Mouse (Mus musculus): ENCODE measurements at regions not wholly inside any gene's neighbourhood (a gene's known extent, or its start where the extent isn't known, plus 50 kb on each side); places are given as distances from the start of the nearest gene placed in this dataset.

- H3K36me3 ChIP-seq (ENCODE audit: control insufficient read depth, insufficient read depth, low read length), result no peaks in the 10 kb centered on the region
- TF ChIP-seq CTCF (IDR thresholded peaks at IDR 0.05; ENCODE audit: extremely low read depth, insufficient read length, insufficient replicate concordance, low read depth, low read length) (no peak), POLR2A (IDR thresholded peaks at IDR 0.05; ENCODE audit: low read depth, low read length) (no peak)
- 66% methylated on average over 6 of the region's 6 CpGs for WGBS
These were observed 84.1 kb upstream of the Cxcl12 start for GRCm38 (mm10) chr6:117084211-117084610.

GRCm38 (mm10) chr6:117084833-117085500 lies 83.4 kb upstream of the Cxcl12 start:
- 71% methylated on average over 13 of the region's 13 CpGs for WGBS
- no peaks in the 10 kb centered on the region for H3K4me1 ChIP-seq (ENCODE audit: control insufficient read depth, insufficient read depth, insufficient read length, low read length)
- TF ChIP-seq CTCF (IDR thresholded peaks at IDR 0.05; ENCODE audit: extremely low read depth, insufficient read length, insufficient replicate concordance, low read depth, low read length), result no peak
- no peak for TF ChIP-seq POLR2A (IDR thresholded peaks at IDR 0.05; ENCODE audit: low read depth, low read length)

More at GRCm38 (mm10) chr6:117084211-117084610, 84.1 kb upstream of the Cxcl12 start:
- H3K4me1 ChIP-seq (ENCODE audit: control insufficient read depth, insufficient read depth, insufficient read length, low read length), result no peaks in the 10 kb centered on the region
- no peaks in the 10 kb centered on the region for H3K27me3 ChIP-seq (ENCODE audit: control insufficient read depth, insufficient read depth, low read length)
- H3K27ac ChIP-seq (ENCODE audit: insufficient read depth, low read depth, low read length), result no peak overlapping the region
- H3K4me3 ChIP-seq (ENCODE audit: low read depth, low read length), result no peak overlapping the region

DNA sequence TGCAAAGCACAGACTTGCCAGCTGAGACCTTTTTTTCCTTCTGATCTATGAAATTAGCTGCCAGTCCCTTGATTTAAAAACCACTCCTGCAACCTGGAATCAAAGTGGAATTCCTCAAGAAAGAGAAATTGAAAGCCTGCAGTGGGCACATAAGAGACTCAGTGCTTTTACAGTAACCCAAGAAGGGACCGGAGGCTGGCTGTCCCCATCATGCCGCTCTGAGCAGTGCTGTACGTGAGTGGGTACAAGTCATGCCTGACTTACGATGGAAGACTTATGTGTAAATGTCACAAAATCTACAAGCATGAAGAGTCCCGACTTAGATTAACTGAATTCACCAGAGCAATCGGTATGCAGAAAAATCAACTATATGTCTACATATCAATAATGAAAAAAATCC lies 73.6 kb upstream of the Cxcl12 start:
- H3K4me1 ChIP-seq (ENCODE audit: control insufficient read depth, insufficient read depth, insufficient read length, low read length), result no peaks in the 10 kb centered on the region
- 91% methylated on average over 6 of the region's 6 CpGs for WGBS
- no peak overlapping the region for H3K27ac ChIP-seq (ENCODE audit: insufficient read depth, low read depth, low read length)
- no peak for TF ChIP-seq POLR2A (IDR thresholded peaks at IDR 0.05; ENCODE audit: low read depth, low read length)
- TF ChIP-seq CTCF (IDR thresholded peaks at IDR 0.05; ENCODE audit: extremely low read depth, insufficient read length, insufficient replicate concordance, low read depth, low read length), result no peak
- H3K27me3 ChIP-seq (ENCODE audit: control insufficient read depth, insufficient read depth, low read length), result no peaks in the 10 kb centered on the region
- H3K4me3 ChIP-seq (ENCODE audit: low read depth, low read length), result no peak overlapping the region
- no peaks in the 10 kb centered on the region for H3K36me3 ChIP-seq (ENCODE audit: control insufficient read depth, insufficient read depth, low read length)

More at GRCm38 (mm10) chr6:117084833-117085500, 83.4 kb upstream of the Cxcl12 start:
- Histone ChIP-seq H3K36me3 (ENCODE audit: control insufficient read depth, insufficient read depth, low read length) (no peaks in the 10 kb centered on the region), H3K27me3 (ENCODE audit: control insufficient read depth, insufficient read depth, low read length) (no peaks in the 10 kb centered on the region), H3K27ac (ENCODE audit: insufficient read depth, low read depth, low read length) (no peak overlapping the region), H3K4me3 (ENCODE audit: low read depth, low read length) (no peak overlapping the region)

DNA sequence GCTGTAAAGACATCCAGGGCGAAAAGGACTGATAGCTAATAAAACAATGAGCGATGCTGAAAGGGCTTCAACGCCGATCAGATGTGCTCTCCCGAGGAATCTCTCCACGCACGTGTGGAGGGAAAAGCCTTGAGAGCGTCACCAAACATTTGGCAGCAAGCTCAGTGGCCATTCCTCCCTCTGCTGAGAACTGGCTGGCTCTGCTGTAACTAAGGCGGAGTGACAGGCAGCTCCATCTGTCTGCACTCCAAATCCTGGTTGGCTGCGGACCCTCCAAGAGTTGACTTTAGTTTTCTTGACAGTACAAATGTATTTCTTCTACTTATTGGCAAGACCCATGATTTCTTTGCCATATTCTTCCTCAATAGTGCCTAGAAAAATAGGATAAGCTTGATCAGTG lies 68.5 kb upstream of the Cxcl12 start:
- TF ChIP-seq CTCF (IDR thresholded peaks at IDR 0.05; ENCODE audit: extremely low read depth, insufficient read length, insufficient replicate concordance, low read depth, low read length), result no peak
- no peak for TF ChIP-seq POLR2A (IDR thresholded peaks at IDR 0.05; ENCODE audit: low read depth, low read length)
- H3K27me3 ChIP-seq (ENCODE audit: control insufficient read depth, insufficient read depth, low read length), result no peaks in the 10 kb centered on the region
- H3K27ac ChIP-seq (ENCODE audit: insufficient read depth, low read depth, low read length), result no peak overlapping the region
- H3K36me3 ChIP-seq (ENCODE audit: control insufficient read depth, insufficient read depth, low read length), result no peaks in the 10 kb centered on the region
- H3K4me1 ChIP-seq (ENCODE audit: control insufficient read depth, insufficient read depth, insufficient read length, low read length), result no peaks in the 10 kb centered on the region
- no peak overlapping the region for H3K4me3 ChIP-seq (ENCODE audit: low read depth, low read length)
- WGBS, result 75% methylated on average over 10 of the region's 10 CpGs

DNA sequence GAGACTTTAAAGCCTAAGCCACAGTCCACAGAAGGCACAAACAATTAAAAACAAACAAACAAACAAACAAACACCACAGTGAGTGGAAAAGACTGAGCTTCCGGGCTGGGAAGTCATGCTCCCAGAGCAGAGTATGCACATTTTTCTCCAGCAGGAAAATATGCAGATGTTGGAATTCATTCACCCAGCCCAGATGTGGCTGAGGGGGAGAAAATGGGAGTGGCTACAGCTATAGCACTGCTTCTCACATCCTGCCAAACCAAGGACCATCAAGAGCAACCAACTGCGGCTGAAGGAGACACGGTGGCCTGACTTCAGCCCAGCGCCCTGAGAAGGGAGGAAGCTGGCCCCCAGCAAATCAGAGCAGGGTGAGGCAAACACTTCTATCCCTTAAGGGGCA lies 65.6 kb upstream of the Cxcl12 start:
- WGBS, result 73% methylated on average over 4 of the region's 4 CpGs
- H3K36me3 ChIP-seq (ENCODE audit: control insufficient read depth, insufficient read depth, low read length), result no peaks in the 10 kb centered on the region
- H3K27ac ChIP-seq (ENCODE audit: insufficient read depth, low read depth, low read length), result no peak overlapping the region
- H3K4me1 ChIP-seq (ENCODE audit: control insufficient read depth, insufficient read depth, insufficient read length, low read length), result no peaks in the 10 kb centered on the region
- no peak for TF ChIP-seq CTCF (IDR thresholded peaks at IDR 0.05; ENCODE audit: extremely low read depth, insufficient read length, insufficient replicate concordance, low read depth, low read length)
- no peak for TF ChIP-seq POLR2A (IDR thresholded peaks at IDR 0.05; ENCODE audit: low read depth, low read length)
- H3K27me3 ChIP-seq (ENCODE audit: control insufficient read depth, insufficient read depth, low read length), result no peaks in the 10 kb centered on the region
- H3K4me3 ChIP-seq (ENCODE audit: low read depth, low read length), result no peak overlapping the region

DNA sequence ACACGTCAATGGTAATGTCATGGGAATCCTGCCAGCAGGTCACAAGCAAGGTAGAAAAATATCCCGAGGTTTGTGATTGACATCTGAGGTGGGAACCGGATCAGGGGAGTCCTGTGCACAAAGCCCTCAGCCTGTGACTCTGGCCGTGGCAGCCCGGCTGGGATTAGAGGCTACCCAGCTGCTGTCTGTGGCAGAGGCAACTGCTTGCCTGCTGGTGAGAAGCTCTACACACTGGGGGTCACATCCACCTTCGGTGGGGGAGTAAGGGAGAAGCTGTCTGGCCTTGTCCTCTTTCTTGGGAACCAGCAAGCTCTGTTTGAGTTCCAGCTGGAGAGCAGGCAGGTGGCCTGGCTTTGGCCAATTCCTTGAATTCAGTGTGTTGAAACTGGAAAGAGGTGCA lies 64.3 kb upstream of the Cxcl12 start:
- Histone ChIP-seq H3K27me3 (ENCODE audit: control insufficient read depth, insufficient read depth, low read length) (no peaks in the 10 kb centered on the region), H3K27ac (ENCODE audit: insufficient read depth, low read depth, low read length) (no peak overlapping the region), H3K4me1 (ENCODE audit: control insufficient read depth, insufficient read depth, insufficient read length, low read length) (no peaks in the 10 kb centered on the region), H3K36me3 (ENCODE audit: control insufficient read depth, insufficient read depth, low read length) (no peaks in the 10 kb centered on the region), H3K4me3 (ENCODE audit: low read depth, low read length) (no peak overlapping the region)
- no peak for TF ChIP-seq POLR2A (IDR thresholded peaks at IDR 0.05; ENCODE audit: low read depth, low read length)
- whole genome bisulfite sequencing, result 59% methylated on average over 6 of the region's 6 CpGs

- no peak overlapping the region for H3K4me3 ChIP-seq (ENCODE audit: low read depth, low read length)
- H3K27ac ChIP-seq (ENCODE audit: insufficient read depth, low read depth, low read length), result no peak overlapping the region
- TF ChIP-seq POLR2A (IDR thresholded peaks at IDR 0.05; ENCODE audit: low read depth, low read length), result no peak
- no peak for TF ChIP-seq CTCF (IDR thresholded peaks at IDR 0.05; ENCODE audit: extremely low read depth, insufficient read length, insufficient replicate concordance, low read depth, low read length)
- no peaks in the 10 kb centered on the region for H3K27me3 ChIP-seq (ENCODE audit: control insufficient read depth, insufficient read depth, low read length)
- no peaks in the 10 kb centered on the region for H3K36me3 ChIP-seq (ENCODE audit: control insufficient read depth, insufficient read depth, low read length)
- 68% methylated on average over 2 of the region's 2 CpGs for WGBS
- no peaks in the 10 kb centered on the region for H3K4me1 ChIP-seq (ENCODE audit: control insufficient read depth, insufficient read depth, insufficient read length, low read length)
These were observed 63.9 kb upstream of the Cxcl12 start for GRCm38 (mm10) chr6:117104463-117104862.

Data from small intestine, adult 2 months (tissue).